Mouse (Mus musculus): ENCODE results near the gene Grb10. TPM values are rescaled to one million over a fixed set of nuclear protein-coding genes. Genes with fewer than 3 reads are reported as not detected.

Grb10 gene
- polyA plus RNA-seq, 1 experiment from 2014 or later, result 74.6 TPM

Other genes with a start within 250 kb of the Grb10 start
- gene Fignl1, start 229.7 kb downstream of the Grb10 start, polyA plus RNA-seq (2015; fragmentation: Nextera tagmentation; extraction: Ambion mirVana), result 7.1 and 8.7 TPM in 2 replicates
- gene Ddc, start 140.5 kb downstream of the Grb10 start, polyA plus RNA-seq (2015; fragmentation: Nextera tagmentation; extraction: Ambion mirVana), result 18.4 and 21.7 TPM in 2 replicates

Measured in midbrain, embryonic 16.5 days (tissue).